Mouse (Mus musculus) ES-Bruce4 (cell line): Measurements from ENCODE around the gene Fgfbp3. TPM values are rescaled to one million over a fixed set of nuclear protein-coding genes. Genes with fewer than 3 reads are reported as not detected.

Source experiments
- H3K27ac ChIP-seq: 2 replicates; pipeline ENCODE4 v1.5.1; 2012; ENCODE audit warnings: low read length, inconsistent platforms; ENCODE audit not compliant: insufficient read depth
- H3K27me3 ChIP-seq: 2 replicates; pipeline ENCODE4 v1.6.1; 2012; ENCODE audit warnings: mild to moderate bottlenecking, low read length, inconsistent platforms; ENCODE audit not compliant: control insufficient read depth, poor library complexity, insufficient read depth, severe bottlenecking
- H3K36me3 ChIP-seq: 2 replicates; pipeline ENCODE4 v1.6.1; 2012; ENCODE audit warnings: inconsistent platforms, mild to moderate bottlenecking, low read length, moderate library complexity; ENCODE audit not compliant: control insufficient read depth, poor library complexity, insufficient read depth, severe bottlenecking
- H3K4me1 ChIP-seq: one replicate; pipeline ENCODE4 v1.8.1; 2011; ENCODE audit warnings: low read length; ENCODE audit not compliant: control insufficient read depth, insufficient read depth
- H3K4me3 ChIP-seq: 2 replicates; pipeline ENCODE4 v1.5.1; 2011; ENCODE audit warnings: low read depth, mild to moderate bottlenecking, low read length
- H3K9ac ChIP-seq: 2 replicates; pipeline ENCODE4 v1.6.1; 2012; ENCODE audit warnings: low read depth, mild to moderate bottlenecking, inconsistent platforms; ENCODE audit not compliant: poor library complexity, severe bottlenecking
- H3K9me3 ChIP-seq: replicated peaks from 2 replicates; pipeline ENCODE4 v1.6.1; 2012; ENCODE audit warnings: mild to moderate bottlenecking, low read length, inconsistent platforms; ENCODE audit not compliant: control insufficient read depth, poor library complexity, insufficient read depth, severe bottlenecking
- CTCF ChIP-seq: IDR thresholded peaks from one replicate; pipeline ENCODE4 v1.8.1; 2011; ENCODE audit warnings: low read depth, low read length
- EP300 ChIP-seq: IDR thresholded peaks from 2 replicates; pipeline ENCODE4 v1.6.1; 2011; ENCODE audit warnings: low read depth, low read length; ENCODE audit not compliant: insufficient read depth
- POLR2A ChIP-seq: IDR thresholded peaks from one replicate; pipeline ENCODE4 v1.8.1; 2011; ENCODE audit warnings: low read length; ENCODE audit not compliant: insufficient read depth
- polyA plus RNA-seq: library from polyadenylated mRNA; stranded (reverse); fragments of >200 nt; gene quantifications from 2 replicates; pipeline ENCODE4 v1.2.4, GENCODE M21; 2011; ENCODE audit warnings: low read depth; ENCODE audit not compliant: missing spikeins, insufficient read depth, insufficient read length

The Fgfbp3 gene
- polyA plus RNA-seq, 1 experiment = 2.3 TPM

GRCm38 (mm10) chr19:36916876-36917389 is 2.5 kb downstream of the Fgfbp3 start:
- H3K9me3 ChIP-seq = no peaks in the 10 kb centered on the region
- TF ChIP-seq CTCF (no peak), EP300 (no peak)
- H3K4me3 ChIP-seq = no peak overlapping the region
- H3K27me3 ChIP-seq = no peaks in the 10 kb centered on the region
- H3K4me1 ChIP-seq = no peaks in the 10 kb centered on the region
- no peaks in the 10 kb centered on the region for H3K36me3 ChIP-seq
- no peak overlapping the region for H3K27ac ChIP-seq
- no peak overlapping the region for H3K9ac ChIP-seq

GRCm38 (mm10) chr19:36916206-36916605 is 3.2 kb downstream of the Fgfbp3 start:
- H3K4me3 ChIP-seq = no peak overlapping the region
- no peak overlapping the region for H3K27ac ChIP-seq
- no peaks in the 10 kb centered on the region for H3K9me3 ChIP-seq
- no peaks in the 10 kb centered on the region for H3K36me3 ChIP-seq
- H3K4me1 ChIP-seq = no peaks in the 10 kb centered on the region
- H3K9ac ChIP-seq = no peak overlapping the region
- 0 out of 2 replicates have a peak, but pooled peaks cover 3% of the 10 kb centered on the region for H3K27me3 ChIP-seq
- TF ChIP-seq CTCF = no peak
- TF ChIP-seq POLR2A = no peak
- no peak for TF ChIP-seq EP300

DNA sequence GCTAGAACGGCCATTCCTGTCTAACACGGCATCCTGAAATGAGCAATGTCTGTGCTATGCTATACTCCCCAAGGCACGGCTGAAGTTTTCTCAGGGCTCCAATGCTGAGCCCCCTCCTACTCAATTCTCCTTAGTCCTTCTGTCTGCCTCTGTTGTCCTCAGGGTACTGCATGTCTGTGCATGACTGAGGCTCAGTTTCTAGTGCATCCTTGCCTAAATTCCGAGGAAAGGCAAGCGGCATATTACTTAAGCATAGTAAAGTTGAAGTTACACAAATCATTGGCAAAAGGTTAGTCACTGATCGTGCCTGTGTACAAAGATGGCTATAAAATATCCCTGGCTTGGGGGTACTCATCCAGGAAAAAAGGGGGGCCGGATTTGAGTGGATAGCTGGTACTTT is 6.4 kb downstream of the Fgfbp3 start:
- H3K36me3 ChIP-seq = no peaks in the 10 kb centered on the region
- no peak overlapping the region for H3K9ac ChIP-seq
- no peaks in the 10 kb centered on the region for H3K9me3 ChIP-seq
- no peaks in the 10 kb centered on the region for H3K4me1 ChIP-seq
- no peak overlapping the region for H3K27ac ChIP-seq
- H3K27me3 ChIP-seq = 0 out of 2 replicates have a peak, but pooled peaks cover 3% of the 10 kb centered on the region
- TF ChIP-seq POLR2A (no peak), CTCF (no peak), EP300 (no peak)
- no peak overlapping the region for H3K4me3 ChIP-seq

DNA sequence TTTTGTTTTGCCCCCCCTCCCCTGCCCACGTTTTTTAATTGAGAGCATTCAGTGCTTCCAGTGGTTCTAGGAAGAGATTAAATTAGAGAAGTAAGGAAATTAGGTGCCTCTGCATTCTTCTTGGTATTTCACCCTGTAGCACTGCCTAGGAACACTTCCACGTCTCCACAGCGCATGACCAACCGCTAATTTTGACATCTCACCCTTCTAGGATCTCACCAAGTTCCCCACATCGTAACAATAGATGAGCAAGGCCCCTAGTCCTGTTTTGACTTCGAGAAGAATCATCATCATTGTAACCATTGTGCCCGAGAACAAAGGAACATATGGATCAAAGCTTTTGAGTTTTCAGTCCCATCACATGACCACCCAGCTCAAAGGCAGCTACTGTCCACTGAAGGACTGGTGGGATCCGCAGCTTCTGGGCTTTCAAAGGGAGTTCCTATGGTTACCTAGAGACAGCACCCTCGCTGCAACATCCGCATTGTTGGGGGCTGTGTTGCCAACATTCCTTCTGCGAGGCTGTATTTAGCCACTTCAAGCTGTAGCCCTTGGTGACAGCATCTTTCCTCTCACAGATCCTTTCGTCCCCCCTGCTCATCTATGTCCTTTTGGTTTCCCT is 8.9 kb downstream of the Fgfbp3 start:
- no peak overlapping the region for H3K27ac ChIP-seq

DNA sequence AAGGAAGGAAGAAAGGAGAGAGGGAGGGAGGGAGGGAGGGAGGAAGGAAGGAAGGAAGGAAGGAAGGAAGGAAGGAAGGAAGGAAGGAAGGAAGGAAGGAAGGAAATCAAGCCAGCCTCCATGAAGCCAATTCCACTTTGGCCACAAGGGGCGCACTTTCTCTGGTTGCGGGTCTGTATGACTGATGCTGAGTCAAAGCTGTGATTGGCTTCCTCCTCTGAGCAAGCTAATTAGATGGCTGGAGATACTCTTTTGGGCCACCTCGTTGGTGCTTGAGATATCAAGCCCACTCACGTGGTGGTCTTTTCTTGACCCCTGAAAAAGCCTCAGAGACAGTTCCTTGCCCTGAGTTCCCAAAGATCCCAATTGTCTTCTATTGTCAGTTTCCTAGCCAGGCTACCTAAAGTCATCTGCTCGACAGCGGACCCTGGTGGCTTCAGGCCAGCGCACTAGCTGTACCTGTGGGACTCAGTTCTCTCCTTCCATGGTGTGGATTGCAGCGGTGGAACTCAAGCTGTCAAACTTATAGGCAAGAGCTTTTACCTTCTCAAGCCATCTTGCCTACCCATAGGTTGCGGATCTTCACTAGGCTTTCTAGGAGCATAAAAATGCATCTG is 9.6 kb downstream of the Fgfbp3 start:
- no peaks in the 10 kb centered on the region for H3K36me3 ChIP-seq
- no peak overlapping the region for H3K27ac ChIP-seq
- no peaks in the 10 kb centered on the region for H3K9me3 ChIP-seq
- H3K4me3 ChIP-seq = peak overlapping the region; percentile 43; the same call in 1 of the 2 replicates
- H3K27me3 ChIP-seq = 0 out of 2 replicates have a peak, but pooled peaks cover 3% of the 10 kb centered on the region
- H3K4me1 ChIP-seq = peaks cover 2% of the 10 kb centered on the region
- TF ChIP-seq EP300 (no peak), CTCF (peak; percentile 78)
- H3K9ac ChIP-seq = no peak overlapping the region

More for the DNA sequence above, 8.9 kb downstream of the Fgfbp3 start:
- Histone ChIP-seq H3K9me3 (no peaks in the 10 kb centered on the region), H3K4me3 (no peak overlapping the region), H3K9ac (no peak overlapping the region), H3K27me3 (0 out of 2 replicates have a peak, but pooled peaks cover 3% of the 10 kb centered on the region), H3K4me1 (no peaks in the 10 kb centered on the region), H3K36me3 (no peaks in the 10 kb centered on the region)
- TF ChIP-seq CTCF (no peak), POLR2A (no peak), EP300 (no peak)

GRCm38 (mm10) chr19:36909150-36909549 is 10.3 kb downstream of the Fgfbp3 start:
- Histone ChIP-seq H3K4me1 (peaks cover 2% of the 10 kb centered on the region), H3K9me3 (no peaks in the 10 kb centered on the region), H3K36me3 (no peaks in the 10 kb centered on the region), H3K4me3 (no peak overlapping the region), H3K27me3 (0 out of 2 replicates have a peak, but pooled peaks cover 3% of the 10 kb centered on the region), H3K27ac (no peak overlapping the region), H3K9ac (no peak overlapping the region)
- no peak for TF ChIP-seq CTCF
- no peak for TF ChIP-seq POLR2A
- no peak for TF ChIP-seq EP300
